Comparison of ENCODE assay signal across 25 mouse cellular contexts in genomic region chr1:163934591-163934990, GRCm38 (mm10).
"Had no signal": no experiment of that assay in that cellular context is flagged by ENCODE, and none has a peak within 500 bp of the region (broad histone marks: within the 10 kb centered on the region; RNA-seq: fewer than 3 reads in every experiment).

No protein-coding gene starts in this region.

- H3K9me3 ChIP-seq: heart, embryonic 10.5 days; heart, embryonic 13.5 days; heart, embryonic 15.5 days; intestine, embryonic 15.5 days; limb, embryonic 13.5 days; limb, embryonic 15.5 days; liver, embryonic 12.5 days had no signal

- H3K27ac ChIP-seq: gastrocnemius, adult 2 months; heart, embryonic 10.5 days; heart, embryonic 13.5 days; heart, embryonic 15.5 days; hindbrain, embryonic 14.5 days; intestine, embryonic 15.5 days; layer of hippocampus, adult 2 months; limb, embryonic 13.5 days; limb, embryonic 15.5 days; liver, embryonic 12.5 days; liver, embryonic 14.5 days had no signal

- ATAC-seq: hindbrain, embryonic 16.5 days; inflammation-experienced regulatory T-cells, adult 6 months; intestine, embryonic 15.5 days; intestine, postnatal 0 days; liver, embryonic 12.5 days had no signal

- DNase-seq: gastrocnemius, adult 2 months; gastrocnemius, postnatal 10 days; gastrocnemius, postnatal 25 days; heart, adult 18-20 months; heart, postnatal 14 days; heart, postnatal 36 days; kidney, adult 18-20 months; kidney, adult 8-10 months; kidney, postnatal 10 days; kidney, postnatal 25 days; kidney, postnatal 4 days; left cerebral cortex, postnatal 4 days had no signal

- H3K9ac ChIP-seq: heart, embryonic 13.5 days; heart, embryonic 15.5 days; hindbrain, embryonic 14.5 days; intestine, embryonic 15.5 days; limb, embryonic 13.5 days; limb, embryonic 15.5 days; liver, embryonic 12.5 days; liver, embryonic 14.5 days had no signal

- H3K4me2 ChIP-seq: heart, embryonic 13.5 days; heart, embryonic 15.5 days; hindbrain, embryonic 14.5 days; intestine, embryonic 15.5 days; limb, embryonic 13.5 days; limb, embryonic 15.5 days; liver, embryonic 12.5 days had no signal

- H3K4me3 ChIP-seq: gastrocnemius, adult 2 months; heart, embryonic 10.5 days; heart, embryonic 13.5 days; heart, embryonic 15.5 days; intestine, embryonic 15.5 days; layer of hippocampus, adult 2 months; limb, embryonic 13.5 days; limb, embryonic 15.5 days; liver, embryonic 12.5 days had no signal

- H3K27me3 ChIP-seq: heart, embryonic 13.5 days; heart, embryonic 15.5 days; intestine, embryonic 15.5 days; limb, embryonic 13.5 days; limb, embryonic 15.5 days; liver, embryonic 12.5 days had no signal
